Mouse (Mus musculus): ENCODE results near the gene 4930572O03Rik. TPM values are rescaled to one million over a fixed set of nuclear protein-coding genes. Genes with fewer than 3 reads are reported as not detected.
"Not testable (repeated sequence)": the region's sequence is repeated elsewhere in the genome, so short reads cannot be mapped to it uniquely, and the experiment has no call there.

Gene 4930572O03Rik
- polyA plus RNA-seq (2015; fragmentation: Nextera tagmentation; extraction: Ambion mirVana): not detected in 2 replicates

DNA sequence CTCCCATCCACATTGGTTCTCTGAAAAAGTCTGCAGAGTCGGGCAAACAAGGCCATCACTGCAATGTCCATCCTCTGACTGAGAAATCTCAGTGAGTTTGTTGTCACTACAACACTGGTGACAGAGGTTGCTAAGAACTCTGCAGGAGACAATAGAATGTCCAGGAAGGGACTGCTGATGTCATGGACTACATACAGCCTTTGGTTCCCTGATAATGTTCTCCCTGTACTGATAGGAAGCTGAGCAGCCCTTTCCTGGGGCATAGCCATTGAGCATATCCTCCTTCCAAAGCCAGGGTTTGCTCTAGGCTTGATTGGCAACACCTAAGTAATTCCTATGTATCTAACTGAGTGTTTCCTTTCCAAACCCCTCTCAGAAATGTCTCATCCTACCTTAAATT lies at the start of gene 4930572O03Rik:
4930572O03Rik (minus strand) TSS at position 101 of the 400 bp plus-strand sequence.
- H3K4me2 ChIP-seq (replicated peaks); H3K36me3 ChIP-seq; H3K4me1 ChIP-seq; ATAC-seq (ENCODE audit: insufficient number of reproducible peaks, low FRiP score, low TSS enrichment, low read depth); H3K27me3 ChIP-seq; H3K4me3 ChIP-seq (replicated peaks); H3K9ac ChIP-seq; H3K9me3 ChIP-seq (replicated peaks); H3K27ac ChIP-seq (replicated peaks): not testable (repeated sequence)
- WGBS: 80% methylated on average over 1 of the region's 1 CpGs

DNA sequence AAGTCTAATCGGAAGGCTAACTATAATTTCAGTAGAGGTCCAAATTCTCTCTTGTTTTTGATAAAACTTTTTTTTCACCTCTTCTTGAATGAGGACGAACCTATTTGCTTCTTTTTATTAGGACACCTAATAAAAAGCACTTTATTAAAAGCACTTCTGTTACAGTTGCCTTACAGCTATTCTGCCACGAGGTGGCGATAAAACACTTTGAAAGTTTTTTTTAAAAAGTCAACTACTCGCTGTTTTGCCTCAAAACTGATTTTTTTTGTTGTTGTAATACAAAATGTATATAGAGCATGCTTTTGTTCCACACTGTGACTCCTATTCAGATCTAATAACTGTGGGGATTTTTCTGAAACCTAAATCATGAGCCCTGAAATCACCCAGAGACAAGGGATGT lies 46.0 kb upstream of the 4930572O03Rik start:
- H3K4me1 ChIP-seq; H3K36me3 ChIP-seq; H3K4me2 ChIP-seq (replicated peaks); ATAC-seq (ENCODE audit: insufficient number of reproducible peaks, low FRiP score, low TSS enrichment, low read depth); H3K27me3 ChIP-seq; H3K4me3 ChIP-seq (replicated peaks); H3K27ac ChIP-seq (replicated peaks); H3K9me3 ChIP-seq (replicated peaks); H3K9ac ChIP-seq: not testable (repeated sequence)
- 26% methylated on average over 5 of the region's 5 CpGs for WGBS

DNA sequence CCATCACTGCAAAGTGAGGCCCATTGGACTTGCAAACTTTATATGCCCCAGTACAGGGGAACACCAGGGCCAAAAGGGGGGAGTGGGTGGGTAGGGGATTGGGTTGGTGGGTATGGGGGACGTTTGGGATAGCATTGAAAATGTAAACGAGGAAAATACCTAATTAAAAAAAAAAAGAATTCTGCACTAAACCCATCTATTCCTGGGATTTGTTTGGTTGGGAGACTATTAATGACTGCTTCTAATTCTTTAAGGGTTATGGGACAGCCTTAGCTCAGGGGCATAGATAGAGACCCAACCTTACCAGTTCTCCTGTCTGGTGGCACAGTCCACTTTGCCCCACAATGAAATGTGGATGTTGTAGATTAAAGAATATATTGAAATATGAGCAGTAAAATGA lies 40.9 kb upstream of the 4930572O03Rik start:
- not testable (repeated sequence) for H3K4me2 ChIP-seq (replicated peaks); H3K4me1 ChIP-seq; ATAC-seq (ENCODE audit: insufficient number of reproducible peaks, low FRiP score, low TSS enrichment, low read depth); H3K9me3 ChIP-seq (replicated peaks); H3K4me3 ChIP-seq (replicated peaks); H3K36me3 ChIP-seq; H3K27ac ChIP-seq (replicated peaks); H3K27me3 ChIP-seq; H3K9ac ChIP-seq
- WGBS: 38% methylated on average over 2 of the region's 2 CpGs

DNA sequence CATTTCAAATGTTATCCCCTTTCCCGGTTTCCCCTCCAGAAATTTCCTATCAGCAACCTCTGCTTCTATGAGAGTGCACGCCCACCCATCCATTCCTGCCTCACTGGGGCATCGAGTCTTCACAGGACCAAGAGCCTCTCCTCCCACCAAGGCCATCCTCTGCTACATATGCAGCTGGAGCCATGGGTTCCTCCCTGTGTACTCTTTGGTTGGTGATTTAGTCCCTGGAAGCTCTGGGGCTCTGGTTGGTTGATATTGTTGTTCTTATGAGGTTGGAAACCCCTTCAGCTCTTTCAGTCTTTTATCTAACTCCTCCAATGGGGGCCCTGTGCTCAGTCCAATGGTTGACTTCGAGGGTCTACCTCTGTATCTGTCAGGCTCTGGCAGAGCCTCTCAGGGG lies 35.0 kb upstream of the 4930572O03Rik start:
- H3K36me3 ChIP-seq; H3K4me2 ChIP-seq (replicated peaks); H3K27ac ChIP-seq (replicated peaks); H3K9me3 ChIP-seq (replicated peaks); H3K4me3 ChIP-seq (replicated peaks); H3K9ac ChIP-seq; ATAC-seq (ENCODE audit: insufficient number of reproducible peaks, low FRiP score, low TSS enrichment, low read depth); H3K27me3 ChIP-seq; H3K4me1 ChIP-seq: not testable (repeated sequence)
- whole genome bisulfite sequencing: 81% methylated on average over 4 of the region's 4 CpGs

DNA sequence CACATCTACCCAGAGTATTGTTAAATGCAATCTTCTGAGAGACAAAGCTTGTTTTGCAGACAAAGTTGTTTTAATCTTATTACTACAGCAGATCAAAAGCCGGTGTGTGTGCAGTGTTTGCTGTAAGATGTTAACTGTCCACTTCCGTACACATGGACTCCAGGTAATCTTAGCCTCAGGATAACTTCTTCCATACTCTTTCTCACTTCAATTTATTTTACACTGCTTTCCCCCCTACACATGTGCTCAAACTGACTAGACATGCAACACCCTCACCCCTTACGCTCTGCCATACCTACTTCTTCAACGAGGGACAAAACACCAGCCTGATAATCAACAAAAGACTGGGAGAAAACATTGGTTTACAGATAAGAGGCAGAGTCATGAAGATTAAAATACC lies 34.0 kb upstream of the 4930572O03Rik start:
- H3K4me2 ChIP-seq (replicated peaks); H3K9me3 ChIP-seq (replicated peaks); ATAC-seq (ENCODE audit: insufficient number of reproducible peaks, low FRiP score, low TSS enrichment, low read depth); H3K27me3 ChIP-seq; H3K9ac ChIP-seq; H3K4me1 ChIP-seq; H3K4me3 ChIP-seq (replicated peaks); H3K27ac ChIP-seq (replicated peaks); H3K36me3 ChIP-seq: not testable (repeated sequence)
- 71% methylated on average over 4 of the region's 4 CpGs for WGBS

- H3K9me3 ChIP-seq (replicated peaks); H3K27me3 ChIP-seq; H3K9ac ChIP-seq; H3K4me1 ChIP-seq; H3K4me2 ChIP-seq (replicated peaks); H3K4me3 ChIP-seq (replicated peaks); H3K27ac ChIP-seq (replicated peaks); H3K36me3 ChIP-seq: not testable (repeated sequence)
- peak; percentile 84 for ATAC-seq (ENCODE audit: insufficient number of reproducible peaks, low FRiP score, low TSS enrichment, low read depth)
- WGBS: 70% methylated on average over 6 of the region's 6 CpGs
These were observed 32.9 kb upstream of the 4930572O03Rik start for GRCm38 (mm10) chr5:15689659-15690213.

- 63% methylated on average over 4 of the region's 4 CpGs for WGBS
- not testable (repeated sequence) for H3K36me3 ChIP-seq; H3K9me3 ChIP-seq (replicated peaks); H3K27ac ChIP-seq (replicated peaks); H3K4me2 ChIP-seq (replicated peaks); H3K27me3 ChIP-seq; H3K4me1 ChIP-seq; H3K4me3 ChIP-seq (replicated peaks); H3K9ac ChIP-seq
- ATAC-seq (ENCODE audit: insufficient number of reproducible peaks, low FRiP score, low TSS enrichment, low read depth): peak; percentile 85
These were observed 32.2 kb upstream of the 4930572O03Rik start for GRCm38 (mm10) chr5:15688874-15689658.

- not testable (repeated sequence) for H3K4me3 ChIP-seq (replicated peaks); H3K9ac ChIP-seq; H3K4me1 ChIP-seq; H3K27me3 ChIP-seq; H3K27ac ChIP-seq (replicated peaks); H3K4me2 ChIP-seq (replicated peaks); H3K36me3 ChIP-seq
- ATAC-seq (ENCODE audit: insufficient number of reproducible peaks, low FRiP score, low TSS enrichment, low read depth): peak; percentile 78
- 78% methylated on average over 8 of the region's 10 CpGs for WGBS
- H3K9me3 ChIP-seq (replicated peaks): peaks cover 10% of the 10 kb centered on the region; the same call in 1 of the 2 replicates
These were observed 24.6 kb upstream of the 4930572O03Rik start for GRCm38 (mm10) chr5:15681301-15682035.

- not testable (repeated sequence) for H3K9ac ChIP-seq; H3K4me2 ChIP-seq (replicated peaks); H3K4me3 ChIP-seq (replicated peaks); H3K27ac ChIP-seq (replicated peaks); H3K9me3 ChIP-seq (replicated peaks); H3K4me1 ChIP-seq; H3K27me3 ChIP-seq; H3K36me3 ChIP-seq
- WGBS: 65% methylated on average over 13 of the region's 13 CpGs
- ATAC-seq (ENCODE audit: insufficient number of reproducible peaks, low FRiP score, low TSS enrichment, low read depth): peak; percentile 85
These were observed 23.4 kb upstream of the 4930572O03Rik start for GRCm38 (mm10) chr5:15679980-15680949.

DNA sequence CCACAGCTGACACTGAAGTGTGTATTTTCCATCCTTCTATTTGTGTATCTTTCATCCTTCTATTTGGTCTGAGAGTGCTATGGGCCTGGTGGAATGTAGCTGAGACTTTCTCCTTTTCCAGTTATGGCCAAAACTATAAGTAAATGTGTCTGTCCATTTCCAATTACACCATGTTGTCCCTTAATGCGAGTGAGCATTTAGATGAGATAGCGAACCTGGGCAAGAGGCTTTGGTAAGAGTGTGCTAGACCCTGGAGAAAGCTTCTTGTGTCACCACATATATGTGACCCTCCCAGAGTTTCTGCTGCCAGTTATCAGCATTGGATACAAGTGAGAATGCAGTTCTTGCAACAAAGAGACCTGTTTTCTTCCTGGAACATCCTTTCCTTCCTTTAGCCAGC lies 22.0 kb upstream of the 4930572O03Rik start:
- not testable (repeated sequence) for H3K4me2 ChIP-seq (replicated peaks); ATAC-seq (ENCODE audit: insufficient number of reproducible peaks, low FRiP score, low TSS enrichment, low read depth); H3K9ac ChIP-seq; H3K36me3 ChIP-seq; H3K9me3 ChIP-seq (replicated peaks); H3K27me3 ChIP-seq; H3K4me3 ChIP-seq (replicated peaks); H3K4me1 ChIP-seq; H3K27ac ChIP-seq (replicated peaks)
- 61% methylated on average over 2 of the region's 2 CpGs for WGBS

DNA sequence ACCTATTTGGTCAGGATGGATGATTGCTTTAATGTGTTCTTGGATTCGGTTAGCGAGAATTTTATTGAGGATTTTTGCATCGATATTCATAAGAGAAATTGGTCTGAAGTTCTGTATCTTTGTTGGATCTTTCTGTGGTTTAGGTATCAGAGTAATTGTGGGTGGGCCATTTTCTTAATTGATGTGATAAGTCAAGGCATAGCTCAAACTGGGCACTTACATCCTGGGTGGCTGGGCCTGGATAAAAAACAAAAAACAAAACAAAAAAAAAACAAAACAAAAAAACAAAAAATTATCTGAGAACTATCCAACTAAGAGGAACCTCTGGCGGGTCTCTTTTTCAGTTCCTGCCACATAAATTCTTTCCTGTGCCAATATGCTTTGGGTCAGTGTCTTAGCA lies 20.9 kb upstream of the 4930572O03Rik start:
- H3K9ac ChIP-seq; H3K36me3 ChIP-seq; H3K9me3 ChIP-seq (replicated peaks); H3K4me1 ChIP-seq; H3K27me3 ChIP-seq; H3K27ac ChIP-seq (replicated peaks); H3K4me3 ChIP-seq (replicated peaks); H3K4me2 ChIP-seq (replicated peaks): not testable (repeated sequence)
- ATAC-seq (ENCODE audit: insufficient number of reproducible peaks, low FRiP score, low TSS enrichment, low read depth): 0 out of 2 replicates have a peak, but pooled peaks have one; percentile 73
- 80% methylated on average over 4 of the region's 4 CpGs for WGBS
